Mouse (Mus musculus): ENCODE data around the gene Thra. TPM values are rescaled to one million over a fixed set of nuclear protein-coding genes. Genes with fewer than 3 reads are reported as not detected.
A peak's percentile ranks its signal among the peaks of the same experiment; 100 is the strongest.

Thra gene
- total RNA-seq, 1 experiment from 2014 or later = 33.2 TPM

- no peak for ATAC-seq (replicated peaks; ENCODE audit: low read depth, poor library complexity, severe bottlenecking)
These were observed 16.3 kb downstream of the Thra start for GRCm38 (mm10) chr11:98756711-98757110.

GRCm38 (mm10) chr11:98761939-98762338 is 21.5 kb downstream of the Thra start:
- no peak for ATAC-seq (replicated peaks; ENCODE audit: low read depth, poor library complexity, severe bottlenecking)

GRCm38 (mm10) chr11:98762756-98763501 is 22.5 kb downstream of the Thra start:
- ATAC-seq (replicated peaks; ENCODE audit: low read depth, poor library complexity, severe bottlenecking) = no peak

- no peak for ATAC-seq (replicated peaks; ENCODE audit: low read depth, poor library complexity, severe bottlenecking)
These were observed 23.0 kb downstream of the Thra start for GRCm38 (mm10) chr11:98763502-98763861.

- ATAC-seq (replicated peaks; ENCODE audit: low read depth, poor library complexity, severe bottlenecking) = no peak
These were observed 23.7 kb downstream of the Thra start for GRCm38 (mm10) chr11:98764091-98764490.

- ATAC-seq (replicated peaks; ENCODE audit: low read depth, poor library complexity, severe bottlenecking) = no peak
These were observed 24.3 kb downstream of the Thra start for GRCm38 (mm10) chr11:98764746-98765145.

GRCm38 (mm10) chr11:98765421-98766309 is 25.2 kb downstream of the Thra start:
- no peak for ATAC-seq (replicated peaks; ENCODE audit: low read depth, poor library complexity, severe bottlenecking)

GRCm38 (mm10) chr11:98766346-98766745 is 25.9 kb downstream of the Thra start:
- no peak for ATAC-seq (replicated peaks; ENCODE audit: low read depth, poor library complexity, severe bottlenecking)

- ATAC-seq (replicated peaks; ENCODE audit: low read depth, poor library complexity, severe bottlenecking) = no peak
These were observed 26.4 kb downstream of the Thra start for GRCm38 (mm10) chr11:98766816-98767215.

- peak; percentile 58 for ATAC-seq (replicated peaks; ENCODE audit: low read depth, poor library complexity, severe bottlenecking)
These were observed 26.8 kb downstream of the Thra start for GRCm38 (mm10) chr11:98767276-98767675.

GRCm38 (mm10) chr11:98767713-98768112 is 27.3 kb downstream of the Thra start:
- ATAC-seq (replicated peaks; ENCODE audit: low read depth, poor library complexity, severe bottlenecking) = no peak

- no peak for ATAC-seq (replicated peaks; ENCODE audit: low read depth, poor library complexity, severe bottlenecking)
These were observed 27.9 kb downstream of the Thra start for GRCm38 (mm10) chr11:98768127-98769006.

GRCm38 (mm10) chr11:98769007-98769954 is 28.8 kb downstream of the Thra start:
- ATAC-seq (replicated peaks; ENCODE audit: low read depth, poor library complexity, severe bottlenecking) = no peak

- ATAC-seq (replicated peaks; ENCODE audit: low read depth, poor library complexity, severe bottlenecking) = no peak
These were observed 29.9 kb downstream of the Thra start for GRCm38 (mm10) chr11:98770096-98770975.

GRCm38 (mm10) chr11:98771131-98771530 is 30.7 kb downstream of the Thra start:
- ATAC-seq (replicated peaks; ENCODE audit: low read depth, poor library complexity, severe bottlenecking) = no peak

- no peak for ATAC-seq (replicated peaks; ENCODE audit: low read depth, poor library complexity, severe bottlenecking)
These were observed 31.5 kb downstream of the Thra start for GRCm38 (mm10) chr11:98771844-98772525.

- no peak for ATAC-seq (replicated peaks; ENCODE audit: low read depth, poor library complexity, severe bottlenecking)
These were observed 32.3 kb downstream of the Thra start for GRCm38 (mm10) chr11:98772667-98773171.
